Mouse (Mus musculus) C3H10T1/2 (cell line): Measurements from ENCODE around the gene Zfp873. TPM values are rescaled to one million over a fixed set of nuclear protein-coding genes. Genes with fewer than 3 reads are reported as not detected.

Experiments
- polyA plus RNA-seq, 2 experiments: library from polyadenylated mRNA; unstranded; fragments of >200 nt; fragmentation: generic; extraction: Trizol; gene quantifications; one replicate each; pipeline ENCODE4 v1.2.1; 2012; ENCODE audit warnings: missing spikeins in 2 of 2

The Zfp873 gene
- polyA plus RNA-seq: 1 to 10 TPM in 1 of 2 experiments, under 1 TPM in 1; 0.01 to 1.0 TPM

GRCm38 (mm10) chr10:82047597-82048459 lies at the start of gene Zfp873:
TSS of gene Zfp873 (plus strand) at chr10:82048123.

GRCm38 (mm10) chr10:82082728-82083621 lies 35.1 kb downstream of the Zfp873 start, which contains the start of gene BC024063:
TSS of gene BC024063 (plus strand) at chr10:82083353.

Other genes starting within 250 kb of the Zfp873 start
- gene Gm4767, start 235.9 kb upstream of the Zfp873 start, polyA plus RNA-seq: under 1 TPM in 1 of 2 experiments, not detected in 1; 0.02 TPM
- gene Gm32687, start 184.2 kb upstream of the Zfp873 start, polyA plus RNA-seq: not detected
- gene Zfp781, start 117.6 kb upstream of the Zfp873 start, polyA plus RNA-seq: under 1 TPM; 0.05 to 0.83 TPM
- gene BC024063, start 35.2 kb downstream of the Zfp873 start, polyA plus RNA-seq: under 1 TPM in 1 of 2 experiments, not detected in 1; 0.93 TPM
- gene AU041133, start 79.9 kb downstream of the Zfp873 start, polyA plus RNA-seq: under 1 TPM; 0.02 to 0.77 TPM
- gene Zfp938, start 193.2 kb downstream of the Zfp873 start, polyA plus RNA-seq: 1 to 10 TPM in 1 of 2 experiments, under 1 TPM in 1; 0.50 to 2.8 TPM